Mouse (Mus musculus): ENCODE results near the gene Olfr103.

Gene Olfr103

DNA sequence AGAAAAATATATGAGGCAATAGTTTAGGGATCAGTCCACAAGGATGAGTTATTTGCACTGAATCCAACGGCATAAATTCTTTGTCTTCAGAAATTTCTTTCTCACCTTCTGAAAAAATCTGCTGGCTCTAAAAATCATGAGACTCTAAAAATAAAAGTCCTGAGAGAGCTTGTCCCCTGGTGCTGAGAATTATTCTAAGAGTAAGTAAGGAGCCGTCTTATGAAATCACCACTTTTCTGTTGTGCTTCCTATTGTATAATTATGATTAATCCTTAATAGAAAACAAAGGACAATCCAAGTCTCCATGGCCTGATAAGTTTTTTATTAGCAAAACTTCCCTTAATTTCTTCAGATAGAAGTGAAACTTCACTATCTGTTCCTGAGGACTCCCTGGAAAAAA, at the start of gene Olfr103:
TSS of gene Olfr103 (minus strand) at position 101 of the 400 bp plus-strand sequence.
- no peak for DNase-seq

GRCm38 (mm10) chr17:37378733-37379132, 39.2 kb upstream of the Olfr103 start, which contains the start of gene Olfr105-ps:
TSS of gene Olfr105-ps (plus strand) at chr17:37379033.
- no peak for DNase-seq

DNA sequence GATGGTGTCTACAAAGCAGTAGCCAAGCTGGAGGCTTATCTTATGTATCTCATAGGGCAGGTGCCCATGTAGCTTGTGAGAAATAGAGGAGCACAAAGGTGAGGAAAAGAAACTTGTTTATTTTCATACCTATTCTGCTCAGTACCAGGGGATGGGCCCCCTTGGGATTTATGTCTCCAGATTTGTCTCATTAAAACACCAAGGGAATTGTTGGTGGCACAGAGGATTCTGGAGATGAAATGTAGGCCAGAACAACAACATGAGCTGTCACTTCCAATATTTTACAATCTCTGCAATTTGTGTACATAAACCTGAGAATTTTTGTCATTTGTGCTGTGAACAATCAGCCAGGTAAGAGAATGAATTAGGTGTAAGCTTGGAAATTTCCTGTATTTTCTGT, 19.8 kb upstream of the Olfr103 start, which contains the start of gene Olfr104-ps:
TSS of gene Olfr104-ps (plus strand) at position 301 of the 400 bp plus-strand sequence.
- no peak for DNase-seq

DNA sequence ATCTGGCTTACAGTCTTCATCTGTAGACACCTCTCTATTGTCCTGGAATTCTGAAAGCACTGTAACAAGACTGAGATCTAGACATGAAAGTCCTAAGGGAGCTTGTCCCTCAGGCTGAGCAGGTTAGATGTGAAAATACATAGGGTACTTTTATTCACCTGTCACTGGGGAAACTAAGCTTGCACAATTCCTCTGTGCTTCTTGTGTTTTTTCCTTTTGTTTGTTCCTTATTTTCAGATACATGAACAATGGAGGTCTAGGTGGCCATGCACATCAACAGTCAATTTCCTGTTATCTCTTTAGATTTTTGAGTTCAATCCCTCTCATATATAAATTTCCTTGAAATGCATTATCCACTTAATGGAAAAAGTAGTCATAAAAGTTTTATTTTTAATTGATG, 22.5 kb downstream of the Olfr103 start, which contains the start of gene Olfr102:
TSS of gene Olfr102 (minus strand) at position 101 of the 400 bp plus-strand sequence.
- DNase-seq, result no peak

- no peak for DNase-seq
These were observed 29.3 kb downstream of the Olfr103 start for GRCm38 (mm10) chr17:37310146-37310699.

- DNase-seq, result peak in 1 of 2 experiments; percentile 24
These were observed 31.0 kb downstream of the Olfr103 start for GRCm38 (mm10) chr17:37308483-37308882.

DNA sequence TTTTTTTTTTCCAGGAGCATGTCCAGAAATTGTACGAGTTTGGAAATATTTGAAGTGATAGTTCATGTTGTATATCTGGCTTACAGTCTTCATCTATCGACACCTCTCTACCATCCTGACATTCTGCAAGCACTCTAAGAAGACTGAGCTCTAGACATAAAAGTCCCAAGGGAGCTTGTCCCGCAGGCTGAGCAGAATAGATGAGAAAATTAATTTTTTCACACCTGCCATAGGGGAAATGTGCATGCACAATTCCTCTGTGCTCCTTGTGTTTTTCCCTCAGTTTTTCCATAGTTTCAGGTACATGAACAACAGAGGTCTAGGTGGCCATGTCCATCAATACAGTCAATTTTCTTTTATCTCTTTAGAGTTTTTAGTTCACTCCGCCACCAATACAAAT, 35.3 kb downstream of the Olfr103 start, which contains the start of gene Olfr101:
TSS of gene Olfr101 (minus strand) at position 101 of the 400 bp plus-strand sequence.
- DNase-seq, result no peak
